Mouse (Mus musculus) urinary bladder, postnatal 25 days (tissue): ENCODE results near the gene Ing3.

Experiments
- DNase-seq: peaks from one replicate; pipeline ENCODE4 v3.0.0; 2022; ENCODE audit warnings: low spot score

The Ing3 gene

GRCm38 (mm10) chr6:22024168-22024567 lies 74.8 kb downstream of the Ing3 start:
- DNase-seq: no peak
